Mouse (Mus musculus): ENCODE measurements around the gene Npffr2. TPM values are rescaled to one million over a fixed set of nuclear protein-coding genes. Genes with fewer than 3 reads are reported as not detected.

Gene Npffr2
- not detected for polyA plus RNA-seq (2017; shearing (Covaris generic))

GRCm38 (mm10) chr5:89526878-89527578 lies at the start of gene Npffr2:
Npffr2 (plus strand) TSS chr5:89527429.

Other genes starting within 250 kb of the Npffr2 start
- not detected for gene Gc, start 69.5 kb upstream of the Npffr2 start, polyA plus RNA-seq (2017; shearing (Covaris generic))

Data from activated CD4-positive, CD25-positive, alpha-beta regulatory T cell (primary cell).